Comparison of ENCODE assay signal across 8 mouse cellular contexts in the genomic region with DNA sequence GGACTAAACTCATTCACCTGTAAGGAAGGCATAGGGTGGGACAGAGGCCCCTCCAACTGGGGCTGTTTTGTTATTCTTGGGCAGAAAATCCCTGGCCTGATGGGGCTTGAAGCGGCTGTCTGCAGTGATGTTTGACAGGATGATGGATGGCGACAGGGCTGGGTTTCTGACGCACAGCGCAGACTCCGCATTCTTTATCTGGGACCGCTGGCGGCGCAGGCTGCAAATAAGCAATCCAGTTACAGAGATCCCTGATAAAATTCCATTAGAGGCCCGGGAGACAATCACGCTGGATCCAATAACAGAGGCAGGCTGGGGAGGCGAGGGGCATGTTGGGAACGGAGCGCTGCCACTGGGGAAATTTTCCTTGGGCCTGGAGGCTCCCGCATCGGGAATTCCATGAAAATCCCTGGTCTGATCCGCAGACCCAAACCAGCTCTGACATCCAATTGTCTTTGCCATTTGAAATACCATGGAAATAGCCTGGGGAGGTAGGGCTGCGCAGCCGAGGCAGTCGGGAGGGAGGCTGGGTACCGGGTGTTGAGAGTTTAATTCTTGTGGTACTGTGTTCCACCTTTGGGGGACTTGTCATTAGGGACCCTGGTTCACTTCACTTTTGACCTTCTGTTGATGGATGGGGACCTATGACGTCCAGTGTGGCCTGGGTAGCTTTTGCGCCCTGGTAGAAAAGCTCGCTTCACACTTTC.
DNase-seq lines count a peak whose midpoint lies in the region; ATAC-seq and TF ChIP-seq lines count a peak whose summit lies in the region.

No protein-coding gene starts in this region.

- no peak overlapping the region for H3K27ac ChIP-seq in intestine, embryonic 14.5 days (ENCODE audit: low read depth)
- no peak overlapping the region for H3K27ac ChIP-seq in intestine, postnatal 0 days (ENCODE audit: low read depth, low read length)
- no peak overlapping the region for H3K27ac ChIP-seq in forebrain, postnatal 0 days (ENCODE audit: low read depth, low read length)
- peak overlapping the region; percentile 54 for H3K27ac ChIP-seq in midbrain, embryonic 12.5 days (replicated peaks)

- DNase-seq in intestine, embryonic 14.5 days (ENCODE audit: low spot score), result no peak
- DNase-seq in embryo, embryonic 10 days (ENCODE audit: low spot score), result peak; percentile 80
- DNase-seq in forebrain, postnatal 0 days, result no peak
- DNase-seq in right cerebral cortex, postnatal 25 days, result no peak
- DNase-seq in adipocyte (ENCODE audit: low spot score), result no peak

- WGBS in intestine, embryonic 14.5 days, result 18% methylated on average over 23 of the region's 23 CpGs
- WGBS in intestine, postnatal 0 days, result 23% methylated on average over 23 of the region's 23 CpGs
- 41% methylated on average over 23 of the region's 23 CpGs for WGBS in forebrain, postnatal 0 days
- WGBS in midbrain, embryonic 12.5 days, result 39% methylated on average over 23 of the region's 23 CpGs

- no peak overlapping the region; the same call in 1 of the 2 replicates for H3K4me3 ChIP-seq in intestine, embryonic 14.5 days (ENCODE audit: low read depth, low read length)
- no peak overlapping the region for H3K4me3 ChIP-seq in intestine, postnatal 0 days (ENCODE audit: low read depth, low read length)
- H3K4me3 ChIP-seq in forebrain, postnatal 0 days (ENCODE audit: low read depth, low read length), result no peak overlapping the region
- H3K4me3 ChIP-seq in midbrain, embryonic 12.5 days, result no peak overlapping the region

- H3K4me2 ChIP-seq in intestine, embryonic 14.5 days (ENCODE audit: low read length), result peak overlapping the region; percentile 29
- no peak overlapping the region for H3K4me2 ChIP-seq in intestine, postnatal 0 days (replicated peaks; ENCODE audit: low read depth)
- peak overlapping the region; percentile 27; the same call in 1 of the 2 replicates for H3K4me2 ChIP-seq in forebrain, postnatal 0 days (ENCODE audit: low read depth)
- peak overlapping the region; percentile 26 for H3K4me2 ChIP-seq in midbrain, embryonic 12.5 days (replicated peaks)

- H3K9ac ChIP-seq in intestine, embryonic 14.5 days (ENCODE audit: low read length), result no peak overlapping the region
- H3K9ac ChIP-seq in intestine, postnatal 0 days (ENCODE audit: low read depth, low read length), result no peak overlapping the region
- H3K9ac ChIP-seq in forebrain, postnatal 0 days, result peak overlapping the region; percentile 7; the same call in 1 of the 2 replicates
- H3K9ac ChIP-seq in midbrain, embryonic 12.5 days (replicated peaks), result 0 out of 2 replicates have a peak overlapping the region, but pooled peaks have one; percentile 11

- no peaks in the 10 kb centered on the region for H3K36me3 ChIP-seq in intestine, embryonic 14.5 days (ENCODE audit: control insufficient read depth, insufficient read depth, low read length)
- H3K36me3 ChIP-seq in intestine, postnatal 0 days (ENCODE audit: control insufficient read depth, insufficient read depth), result no peaks in the 10 kb centered on the region
- H3K36me3 ChIP-seq in forebrain, postnatal 0 days (ENCODE audit: insufficient read depth), result no peaks in the 10 kb centered on the region
- no peaks in the 10 kb centered on the region for H3K36me3 ChIP-seq in midbrain, embryonic 12.5 days

- no peaks in the 10 kb centered on the region for H3K9me3 ChIP-seq in intestine, embryonic 14.5 days (ENCODE audit: control insufficient read depth, low read length)
- H3K9me3 ChIP-seq in intestine, postnatal 0 days (ENCODE audit: control insufficient read depth), result no peaks in the 10 kb centered on the region
- no peaks in the 10 kb centered on the region for H3K9me3 ChIP-seq in forebrain, postnatal 0 days (ENCODE audit: low read length)
- no peaks in the 10 kb centered on the region for H3K9me3 ChIP-seq in midbrain, embryonic 12.5 days

- H3K27me3 ChIP-seq in intestine, embryonic 14.5 days (replicated peaks; ENCODE audit: control insufficient read depth, insufficient read depth, low read length), result no peaks in the 10 kb centered on the region
- H3K27me3 ChIP-seq in intestine, postnatal 0 days (replicated peaks; ENCODE audit: control insufficient read depth, insufficient read depth, low read length), result no peaks in the 10 kb centered on the region
- no peaks in the 10 kb centered on the region for H3K27me3 ChIP-seq in forebrain, postnatal 0 days (ENCODE audit: insufficient read depth, low read length)
- H3K27me3 ChIP-seq in midbrain, embryonic 12.5 days, result peaks cover 8% of the 10 kb centered on the region; the same call in 1 of the 2 replicates

- TF ChIP-seq CTCF in intestine, postnatal 0 days (IDR thresholded peaks at IDR 0.05; ENCODE audit: low read depth), result no peak
- no peak for TF ChIP-seq CTCF in forebrain, postnatal 0 days (IDR thresholded peaks at IDR 0.05; ENCODE audit: low read depth)

- no peak for ATAC-seq in intestine, embryonic 14.5 days (replicated peaks; ENCODE audit: low FRiP score, low TSS enrichment, low read depth)
- no peak for ATAC-seq in intestine, postnatal 0 days
- ATAC-seq in forebrain, postnatal 0 days, result peak; percentile 34; the same call in 1 of the 2 replicates
- 0 out of 2 replicates have a peak, but pooled peaks have one; percentile 19 for ATAC-seq in midbrain, embryonic 12.5 days (ENCODE audit: low FRiP score, low read depth)
- no peak for ATAC-seq in erythroid progenitor cell, adult 5-6 weeks (replicated peaks; ENCODE audit: low FRiP score, poor library complexity, severe bottlenecking)

- 0 out of 2 replicates have a peak, but pooled peaks cover 4% of the 10 kb centered on the region for H3K4me1 ChIP-seq in intestine, embryonic 14.5 days (replicated peaks; ENCODE audit: control insufficient read depth, insufficient read depth, low read length)
- H3K4me1 ChIP-seq in intestine, postnatal 0 days (replicated peaks; ENCODE audit: control insufficient read depth, insufficient read depth, low read length), result no peaks in the 10 kb centered on the region
- H3K4me1 ChIP-seq in forebrain, postnatal 0 days (ENCODE audit: insufficient read depth), result no peaks in the 10 kb centered on the region
- no peaks in the 10 kb centered on the region; the same call in 1 of the 2 replicates for H3K4me1 ChIP-seq in midbrain, embryonic 12.5 days

Comparison
In these comparisons a context has a peak if more than half of its experiments do, and no peak if none do; other contexts are left out.
1. ATAC-seq: peak in forebrain, postnatal 0 days (single experiment) and midbrain, embryonic 12.5 days (single experiment); none in intestine, embryonic 14.5 days (single experiment), intestine, postnatal 0 days (single experiment) and erythroid progenitor cell, adult 5-6 weeks (single experiment).
2. H3K9ac ChIP-seq: peak in forebrain, postnatal 0 days (single experiment) and midbrain, embryonic 12.5 days (single experiment); none in intestine, embryonic 14.5 days (single experiment) and intestine, postnatal 0 days (single experiment).